Mouse (Mus musculus) cortical plate, adult 2 months (tissue): ENCODE measurements around the gene Spint1.

ENCODE experiments used
- CTCF ChIP-seq: fragments of 200-500 bp; IDR thresholded peaks from 2 replicates; pipeline ENCODE4 v1.5.1; 2011; ENCODE audit warnings: mild to moderate bottlenecking, control low read depth, low read length; ENCODE audit not compliant: insufficient read depth; ENCODE audit errors: extremely low read depth
- POLR2A ChIP-seq: fragments of 200-500 bp; IDR thresholded peaks from 2 replicates; pipeline ENCODE4 v1.6.1; 2011; ENCODE audit warnings: mild to moderate bottlenecking, low read length, control low read depth; ENCODE audit not compliant: insufficient read depth; ENCODE audit errors: extremely low read depth

DNA sequence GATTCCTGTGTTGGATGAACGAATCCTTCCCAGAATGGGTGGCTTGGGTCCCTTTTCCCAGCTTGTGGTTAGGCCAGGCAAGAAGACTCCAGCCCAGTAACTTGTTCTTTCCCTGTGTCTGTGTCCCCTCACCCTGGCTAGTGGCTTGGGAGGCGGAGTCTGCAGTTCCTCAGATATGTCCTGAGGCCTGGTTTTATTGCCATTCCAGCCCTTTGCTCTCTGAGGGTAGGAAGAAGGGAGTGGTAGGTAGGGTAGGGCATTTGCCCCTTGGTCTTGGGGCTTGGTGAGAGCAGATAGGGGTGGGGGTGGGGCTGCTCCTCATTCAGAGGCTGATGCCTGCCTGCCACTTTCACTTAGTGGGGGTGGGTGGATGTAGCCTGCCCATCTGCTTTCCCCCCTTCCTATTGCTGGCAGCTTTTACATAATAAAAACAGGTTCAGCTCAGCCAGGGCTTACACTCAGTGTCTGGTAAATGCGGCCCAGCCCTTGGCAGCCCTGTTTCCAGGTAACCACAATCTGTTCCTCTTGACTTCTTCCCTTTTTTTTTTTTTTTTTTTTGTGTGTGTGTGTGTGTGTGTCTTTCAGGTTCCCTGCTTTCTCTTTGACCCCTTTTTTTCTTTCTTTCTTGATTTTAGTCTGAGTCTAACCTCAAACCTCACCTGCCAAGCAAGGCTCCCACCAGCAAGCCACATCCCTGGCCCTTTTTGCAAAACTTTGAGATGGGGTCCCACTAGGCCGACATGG is 3.1 kb downstream of the Spint1 start:
- no peak for TF ChIP-seq CTCF
- TF ChIP-seq POLR2A: no peak
